Mouse (Mus musculus): ENCODE data around the gene Prpf6. TPM values are rescaled to one million over a fixed set of nuclear protein-coding genes. Genes with fewer than 3 reads are reported as not detected.

Prpf6 gene
- total RNA-seq, 2 experiments from 2014 or later: 51.2 to 55.5 TPM

DNA sequence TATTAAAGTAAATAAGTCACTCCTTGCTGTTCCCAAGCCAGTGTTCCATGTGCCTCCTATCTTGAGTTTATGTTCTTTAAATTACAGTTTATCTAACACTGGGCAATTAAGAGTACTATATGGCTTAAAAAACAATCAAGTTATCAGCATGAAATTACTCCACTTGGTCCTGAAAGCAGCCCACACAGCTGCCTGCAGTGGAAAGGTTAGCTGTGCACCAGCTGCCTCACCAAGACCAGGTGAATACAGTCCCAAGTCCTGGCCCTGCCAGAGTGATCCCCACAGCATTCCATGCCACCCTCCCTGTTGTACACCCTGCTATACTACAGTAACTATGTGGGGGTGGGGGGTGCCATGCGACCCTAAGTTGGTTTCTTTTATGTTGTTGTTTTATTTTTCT lies 61.9 kb downstream of the Prpf6 start:
- no peak for DNase-seq (ENCODE audit: low spot score in 2 of 2)

DNA sequence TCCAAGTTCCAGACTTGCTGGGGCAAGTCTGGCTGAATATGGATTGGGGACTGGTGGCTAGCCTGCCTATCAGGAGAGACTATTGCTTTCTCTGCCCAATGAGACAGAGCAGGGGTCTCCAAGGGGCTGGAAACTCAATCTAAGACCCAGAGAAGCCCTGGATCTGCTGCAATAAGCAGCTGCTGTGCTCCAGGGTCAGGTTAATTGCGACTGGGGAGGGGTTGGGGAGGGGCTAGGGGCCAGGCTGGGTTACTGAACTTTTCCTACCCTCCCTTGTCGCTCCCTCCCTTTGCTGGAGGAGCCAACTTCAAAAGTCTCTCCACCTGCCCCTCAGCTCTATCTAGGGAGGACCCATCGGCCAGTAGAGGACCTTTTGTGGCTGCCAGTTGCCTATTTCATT lies 65.1 kb downstream of the Prpf6 start, which contains the start of gene Gm29797:
Gm29797 (plus strand) TSS at position 301 of the 400 bp plus-strand sequence.
- no peak for DNase-seq (ENCODE audit: low spot score in 2 of 2)

DNA sequence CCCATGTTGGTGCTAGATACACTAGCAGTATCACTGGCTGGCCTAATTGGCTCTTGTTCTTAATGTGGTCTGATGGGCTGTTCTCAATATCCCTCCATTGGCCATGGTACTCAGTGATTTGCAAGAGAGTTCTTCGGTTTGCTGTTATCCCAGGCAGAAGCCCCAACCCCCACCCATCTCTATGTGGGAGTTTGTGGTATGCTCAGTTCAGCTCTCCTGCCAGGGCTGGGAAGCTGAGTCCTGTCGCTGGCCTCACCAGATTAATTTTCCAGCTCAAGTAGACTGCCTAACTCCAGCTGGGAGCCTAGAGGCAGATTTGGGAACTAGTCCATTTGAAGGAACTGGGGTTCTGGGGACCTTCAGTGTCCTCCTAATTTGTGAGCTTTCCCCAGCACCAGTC lies 65.8 kb downstream of the Prpf6 start:
- DNase-seq (ENCODE audit: low spot score in 2 of 2): no peak

DNA sequence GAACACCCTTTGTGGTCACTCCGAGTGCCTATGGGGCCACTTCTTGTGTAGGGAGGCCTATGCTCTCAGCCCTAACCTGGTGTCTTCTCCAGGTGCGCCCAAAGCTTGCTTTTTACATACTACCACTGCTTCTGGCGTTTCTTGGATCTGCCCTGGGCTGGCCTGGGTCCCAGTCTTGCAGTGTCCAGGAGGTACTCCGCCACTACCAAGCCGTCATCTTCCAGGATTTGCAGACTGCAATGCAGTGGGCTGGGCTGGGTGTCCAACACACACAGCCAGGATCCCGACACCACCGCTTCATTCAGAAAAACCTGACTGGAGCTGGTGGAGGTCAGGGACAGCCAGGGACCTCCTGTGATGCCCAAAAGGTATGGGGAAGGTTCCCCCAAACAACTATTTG lies 66.9 kb downstream of the Prpf6 start:
- DNase-seq (ENCODE audit: low spot score in 2 of 2): no peak

DNA sequence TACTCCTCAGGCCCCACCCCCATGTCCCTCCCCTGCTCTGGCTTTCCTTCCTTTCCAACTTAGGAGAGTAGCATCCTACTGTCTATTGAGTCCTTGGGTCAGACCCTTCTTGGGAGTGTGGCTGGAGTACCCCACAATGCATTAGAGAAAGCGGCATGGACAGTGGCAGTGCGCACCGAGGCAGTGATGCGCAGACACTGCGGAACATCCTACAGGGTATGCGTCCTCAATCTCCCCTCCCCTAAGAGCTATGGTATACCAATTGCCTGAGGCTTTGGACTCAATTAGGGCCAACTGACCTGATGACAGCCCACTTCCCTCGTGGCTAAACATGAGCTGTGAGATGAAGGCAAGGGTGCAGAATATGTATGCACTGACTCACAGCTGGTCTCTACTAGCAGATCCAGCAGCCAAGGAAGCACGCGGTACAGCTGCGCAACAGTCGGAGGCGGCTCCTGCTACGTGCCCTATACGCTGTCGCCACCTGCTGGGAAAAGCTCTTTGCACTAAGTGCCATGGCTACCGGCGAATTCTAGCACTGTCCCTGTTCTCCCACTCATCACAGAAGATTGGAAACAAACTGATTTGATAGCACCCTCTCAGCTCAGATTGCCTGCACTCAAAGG lies 67.4 kb downstream of the Prpf6 start:
- peak; percentile 58 to 59 for DNase-seq (ENCODE audit: low spot score in 2 of 2)

DNA sequence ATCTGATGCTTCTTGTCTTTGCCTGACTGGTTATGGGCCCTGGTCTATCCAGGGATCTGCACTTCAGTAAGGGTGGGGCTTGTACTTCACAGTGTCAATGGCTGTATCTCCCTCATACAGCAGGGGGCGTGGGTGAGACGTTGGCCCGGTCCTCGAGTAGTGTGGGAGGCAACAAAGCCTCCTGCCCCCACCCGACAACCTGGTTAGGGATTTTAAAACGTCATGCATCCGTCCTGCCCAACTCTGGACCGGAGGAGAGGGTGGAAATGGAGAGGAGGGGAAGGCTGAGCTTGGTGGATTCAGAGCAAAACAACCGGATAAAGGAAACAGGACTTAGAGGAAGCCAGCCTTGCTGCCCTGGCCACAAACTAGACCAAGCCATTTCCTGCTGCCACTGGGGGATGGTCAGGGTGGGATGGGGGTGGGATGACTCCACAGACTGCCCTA lies 68.0 kb downstream of the Prpf6 start:
- peak; percentile 83 to 90 for DNase-seq (ENCODE audit: low spot score in 2 of 2)

DNA sequence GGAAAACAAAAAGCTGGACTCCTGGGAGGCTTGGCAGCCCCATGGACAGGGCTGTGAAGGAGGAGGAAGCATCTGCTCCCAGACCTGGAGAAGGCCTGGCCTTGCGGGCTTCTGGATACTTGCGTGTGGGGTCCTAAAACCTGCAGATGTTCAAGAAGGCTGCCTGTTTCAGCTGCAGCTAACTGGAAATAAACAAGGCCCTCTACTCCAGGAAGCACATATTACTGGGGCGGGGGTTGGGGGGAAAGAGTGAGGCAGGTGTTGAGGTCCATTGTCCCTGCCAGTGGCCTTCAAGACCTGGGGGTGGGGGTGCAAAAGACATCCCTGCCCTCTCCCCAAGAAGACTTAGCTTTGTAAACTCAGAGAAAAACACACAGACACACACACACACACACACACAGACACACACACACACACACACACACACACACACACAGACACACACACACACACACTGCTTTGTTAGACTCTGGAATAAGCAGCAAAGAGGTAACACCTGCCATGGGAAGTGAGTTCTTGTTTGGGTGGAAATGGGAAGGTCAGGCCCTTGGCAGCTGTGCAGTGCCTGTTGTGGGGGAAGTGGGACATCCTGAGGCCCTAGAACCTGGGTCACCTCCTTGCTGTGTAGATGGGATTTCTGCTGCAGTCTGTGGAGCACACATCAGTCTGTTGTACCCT lies 71.1 kb downstream of the Prpf6 start:
- no peak for DNase-seq (ENCODE audit: low spot score in 2 of 2)

DNA sequence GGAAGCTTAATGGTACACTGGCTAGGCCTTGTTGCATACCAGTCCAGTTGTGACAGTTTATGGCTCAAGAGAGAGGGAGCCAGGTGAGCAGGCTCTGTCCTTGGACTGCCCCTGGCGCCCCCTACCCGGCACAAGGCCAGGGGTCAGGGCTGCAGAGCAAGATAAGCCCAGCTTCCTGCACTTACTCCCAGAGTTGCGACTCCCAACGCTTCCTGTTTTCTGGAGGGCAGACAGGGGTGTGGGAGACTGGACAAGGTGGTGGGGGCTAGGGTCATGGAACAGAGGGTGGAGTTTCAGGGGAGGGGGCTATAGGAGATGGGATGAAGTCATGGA lies 71.6 kb downstream of the Prpf6 start:
- no peak for DNase-seq (ENCODE audit: low spot score in 2 of 2)

DNA sequence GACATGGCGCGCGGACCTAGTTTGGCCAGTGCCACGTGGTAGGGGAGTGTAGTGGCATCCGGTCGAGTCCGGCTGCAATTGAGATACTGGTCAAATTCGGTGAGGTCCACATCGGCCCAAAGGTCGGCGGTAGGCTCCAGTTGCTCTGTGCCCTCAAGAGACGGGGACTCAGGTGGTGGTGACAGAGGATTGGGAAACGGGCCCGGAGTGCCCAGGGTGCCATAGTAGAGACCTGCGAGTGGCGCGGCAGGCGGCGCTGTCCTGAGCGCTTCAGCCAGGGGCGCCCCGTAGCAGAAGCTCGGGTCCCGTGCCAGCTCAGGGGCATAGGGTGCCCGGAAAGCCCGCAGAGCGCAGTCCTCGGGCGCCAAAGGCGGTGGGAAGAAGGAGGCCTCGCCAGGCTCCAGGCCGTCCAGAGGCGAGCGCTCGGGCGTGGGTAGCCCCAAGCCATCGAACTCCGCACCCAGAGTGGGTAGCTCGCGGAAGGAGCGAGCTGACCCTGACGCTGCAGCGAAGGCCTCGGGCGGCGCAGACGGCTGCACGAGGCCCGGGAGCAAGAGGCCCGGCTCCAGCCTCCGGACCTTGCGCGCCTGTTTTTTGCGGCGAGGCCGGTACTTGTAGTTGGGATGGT lies 78.7 kb downstream of the Prpf6 start:
- DNase-seq (ENCODE audit: low spot score in 2 of 2): no peak

DNA sequence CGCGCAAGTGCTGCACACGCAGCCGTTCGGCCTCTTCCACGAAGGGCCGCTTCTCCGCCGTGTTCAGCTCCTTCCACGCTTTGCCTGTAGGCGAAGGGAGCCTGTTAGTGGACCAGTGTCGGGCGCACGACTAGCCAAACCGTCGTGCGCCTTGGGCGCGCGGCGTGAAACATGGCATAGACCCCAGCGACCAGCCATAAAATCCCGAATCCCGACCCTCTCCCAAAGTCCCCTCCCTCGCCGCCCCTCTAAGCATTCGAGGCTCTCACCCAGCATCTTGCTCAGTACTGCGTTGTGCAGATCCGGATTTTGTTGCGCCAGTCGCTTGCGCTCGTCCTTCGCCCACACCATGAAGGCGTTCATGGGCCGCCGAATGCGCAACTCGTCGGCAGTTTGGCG lies 79.2 kb downstream of the Prpf6 start:
- no peak for DNase-seq (ENCODE audit: low spot score in 2 of 2)

DNA sequence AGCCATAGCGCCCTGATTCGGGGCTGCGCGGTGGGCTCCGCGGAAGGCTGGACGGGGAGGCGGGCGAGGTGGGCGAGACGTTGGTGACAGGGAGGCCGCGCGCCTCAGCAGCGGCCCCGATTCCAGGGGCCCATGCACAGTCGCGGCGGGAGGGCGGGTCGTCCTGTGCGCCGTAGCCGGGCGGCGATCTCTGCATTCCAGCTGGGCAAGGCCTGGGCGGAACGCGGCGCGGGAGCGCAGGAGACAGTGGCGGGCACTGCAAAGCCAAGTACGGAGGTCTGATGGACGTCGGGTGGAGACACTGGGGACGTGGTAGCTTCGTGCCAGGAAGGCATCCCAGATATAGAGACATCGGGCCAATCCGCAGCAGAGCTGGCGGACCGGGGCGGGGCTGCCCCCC lies 79.7 kb downstream of the Prpf6 start, which contains the start of gene Sox18:
Sox18 (minus strand) TSS at position 315 of the 400 bp plus-strand sequence.
- no peak for DNase-seq (ENCODE audit: low spot score in 2 of 2)

DNA sequence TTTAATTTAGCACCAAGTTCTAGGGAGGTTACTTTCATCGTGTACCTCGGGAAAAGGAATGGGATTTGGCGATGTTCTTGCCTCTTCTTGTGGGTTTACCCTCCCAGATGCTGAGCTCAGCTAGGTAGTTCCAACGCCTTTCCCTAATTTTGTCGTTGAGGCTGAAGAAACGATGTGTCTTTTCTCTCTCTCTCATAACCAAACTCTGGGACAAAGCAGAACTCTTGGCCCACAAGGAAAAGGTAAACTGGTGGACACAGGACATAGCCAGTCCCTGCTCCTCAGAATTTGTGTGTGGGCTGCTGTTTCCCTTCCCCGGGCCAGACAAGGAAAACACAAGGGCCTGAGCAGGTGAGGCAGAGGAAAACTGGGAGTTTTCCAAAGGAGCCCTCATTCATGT lies 80.3 kb downstream of the Prpf6 start:
- no peak for DNase-seq (ENCODE audit: low spot score in 2 of 2)

DNA sequence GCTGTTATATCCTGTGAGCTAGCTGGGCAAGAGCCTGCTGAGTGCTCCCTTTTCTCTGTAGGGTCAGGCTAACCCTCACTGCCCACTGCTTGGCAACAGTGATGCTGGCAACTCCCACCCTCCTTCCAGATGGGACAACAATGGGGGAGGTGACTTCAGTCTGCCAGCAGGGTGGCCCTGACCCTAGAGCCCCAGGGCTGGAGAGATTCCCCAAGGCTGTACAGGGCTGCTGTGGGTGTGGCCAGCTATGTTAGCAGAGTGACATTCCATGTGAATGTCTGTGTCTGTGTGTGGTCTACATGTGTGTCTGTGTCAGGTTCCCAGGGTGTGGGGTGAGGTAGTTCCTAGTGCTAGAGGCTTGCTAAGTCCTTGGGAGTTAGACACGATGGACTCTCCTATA lies 81.8 kb downstream of the Prpf6 start:
- no peak for DNase-seq (ENCODE audit: low spot score in 2 of 2)

DNA sequence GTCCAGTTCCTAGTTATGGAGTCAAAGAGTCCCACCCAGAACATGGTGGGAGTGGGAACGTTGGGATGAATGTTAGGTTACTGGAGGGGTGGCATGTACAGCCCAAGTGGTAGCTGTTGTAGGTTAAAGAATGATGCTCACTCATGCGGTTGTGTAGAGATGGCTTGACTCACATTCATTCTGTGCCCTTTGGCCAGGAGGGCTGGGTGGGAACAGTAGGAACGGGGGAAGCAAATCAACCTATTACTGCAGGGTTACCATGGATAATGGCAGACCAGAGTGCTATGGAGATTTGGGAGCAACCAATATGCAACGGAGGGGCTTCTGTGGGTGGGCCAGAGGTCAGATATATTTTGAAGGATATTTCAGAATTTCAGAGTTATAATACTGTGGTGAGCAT lies 83.3 kb downstream of the Prpf6 start:
- no peak for DNase-seq (ENCODE audit: low spot score in 2 of 2)

DNA sequence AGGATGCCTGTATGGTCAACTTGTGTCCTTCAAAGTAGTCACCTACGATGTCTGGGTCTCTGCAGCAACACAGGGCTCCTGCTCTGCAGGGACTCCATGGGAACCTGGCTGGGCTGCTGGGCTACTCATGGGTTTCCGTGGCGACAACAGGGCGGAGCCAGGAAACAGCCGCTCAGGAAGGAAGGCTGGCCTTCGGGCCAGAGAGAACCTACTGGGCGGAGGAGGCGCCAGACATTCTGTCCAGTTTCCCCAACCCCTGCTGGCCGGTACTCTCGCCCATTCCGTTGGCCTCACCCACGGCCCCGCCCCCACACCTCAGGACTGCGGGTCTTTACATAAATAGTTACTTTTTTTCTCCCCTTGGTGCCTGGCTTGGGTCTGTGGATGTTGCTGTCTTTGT lies 83.8 kb downstream of the Prpf6 start:
- DNase-seq (ENCODE audit: low spot score in 2 of 2): peak; percentile 43 to 58

DNA sequence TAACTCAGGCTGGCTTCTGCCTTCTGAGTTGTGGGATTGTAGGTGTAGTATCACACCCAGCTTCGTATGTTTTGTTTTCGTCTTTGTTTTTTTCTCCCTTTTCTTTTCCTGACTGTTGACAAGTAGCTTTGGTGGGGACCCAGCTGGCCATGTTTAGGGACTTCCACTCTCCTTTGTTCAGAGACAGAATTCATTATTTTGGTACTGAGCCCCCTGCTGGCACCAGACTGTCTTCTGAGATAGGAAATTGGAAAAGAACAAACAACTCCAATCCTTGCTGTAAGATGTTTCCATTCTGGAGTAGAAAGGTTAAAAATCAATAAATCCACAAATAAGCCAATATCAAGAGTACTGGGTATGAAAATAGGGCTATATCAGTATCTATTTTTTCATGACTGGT lies 84.8 kb downstream of the Prpf6 start:
- no peak for DNase-seq (ENCODE audit: low spot score in 2 of 2)

DNA sequence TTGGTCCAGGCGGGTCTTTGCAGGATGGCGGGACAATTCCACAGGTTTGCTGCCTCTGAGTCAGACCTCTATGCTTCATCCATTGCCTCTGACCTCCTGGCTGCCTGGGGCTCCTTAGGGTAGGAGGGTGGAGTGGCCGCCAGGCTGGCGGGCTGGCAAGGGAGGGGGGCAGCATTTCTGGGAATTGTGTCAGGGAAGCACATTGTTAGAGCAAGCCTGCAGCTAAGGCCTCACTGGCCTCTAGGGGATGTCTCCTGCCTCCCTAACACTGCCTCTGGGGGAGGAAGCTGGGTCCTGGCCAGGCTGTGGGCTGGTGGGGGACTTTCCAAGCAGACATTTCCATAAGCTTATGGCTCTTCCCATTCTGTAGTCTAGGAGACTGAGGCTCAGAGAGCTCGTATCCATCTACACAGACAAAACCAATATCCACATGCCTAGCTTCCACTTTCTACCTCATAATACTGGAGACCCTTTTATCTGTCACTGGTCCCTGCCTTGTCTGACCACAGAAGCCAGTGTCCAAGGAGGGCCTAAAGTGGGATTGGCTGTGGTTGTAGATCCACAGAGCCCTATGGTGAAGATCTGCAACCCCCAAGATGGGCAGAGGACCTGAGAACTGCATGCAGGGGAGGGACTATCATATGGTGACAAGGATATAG lies 85.6 kb downstream of the Prpf6 start:
- DNase-seq (ENCODE audit: low spot score in 2 of 2): no peak

DNA sequence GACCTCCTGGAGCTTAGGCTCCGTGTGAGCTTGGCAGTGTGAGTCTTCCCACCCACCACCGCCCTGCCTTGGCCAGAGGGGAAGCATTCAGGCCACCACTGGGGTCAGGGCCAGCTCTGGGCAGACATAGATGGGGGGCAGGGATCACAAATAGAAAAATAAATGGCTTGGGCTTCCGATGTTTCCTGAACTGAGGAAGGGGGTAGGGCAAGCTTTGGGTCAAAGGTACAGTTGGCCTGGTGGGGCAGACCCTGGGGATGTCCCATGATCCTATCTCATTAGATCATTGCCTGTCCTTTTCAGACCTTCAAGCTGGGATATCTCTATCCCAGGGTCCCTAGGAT lies 86.1 kb downstream of the Prpf6 start:
- no peak for DNase-seq (ENCODE audit: low spot score in 2 of 2)

DNA sequence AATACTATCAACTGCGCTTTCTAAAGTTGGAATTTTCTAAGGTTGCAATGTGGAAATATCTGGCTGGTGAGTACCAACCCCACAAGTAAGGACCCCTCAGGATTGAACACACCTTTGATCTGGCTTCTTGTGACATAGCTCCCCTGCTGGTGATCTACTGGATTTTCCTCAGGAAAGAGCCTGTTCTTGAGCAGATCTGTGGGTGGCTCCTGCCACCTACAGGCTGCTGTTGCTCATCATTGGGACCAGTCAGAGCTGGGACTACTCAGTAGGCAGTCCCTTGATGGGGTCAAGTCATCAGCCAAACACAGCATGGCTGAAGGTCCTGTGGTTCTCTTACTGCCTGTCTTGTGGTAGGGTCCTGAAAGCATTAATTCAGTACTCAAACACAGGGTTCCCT lies 87.1 kb downstream of the Prpf6 start:
- DNase-seq (ENCODE audit: low spot score in 2 of 2): peak; percentile 79 to 89

DNA sequence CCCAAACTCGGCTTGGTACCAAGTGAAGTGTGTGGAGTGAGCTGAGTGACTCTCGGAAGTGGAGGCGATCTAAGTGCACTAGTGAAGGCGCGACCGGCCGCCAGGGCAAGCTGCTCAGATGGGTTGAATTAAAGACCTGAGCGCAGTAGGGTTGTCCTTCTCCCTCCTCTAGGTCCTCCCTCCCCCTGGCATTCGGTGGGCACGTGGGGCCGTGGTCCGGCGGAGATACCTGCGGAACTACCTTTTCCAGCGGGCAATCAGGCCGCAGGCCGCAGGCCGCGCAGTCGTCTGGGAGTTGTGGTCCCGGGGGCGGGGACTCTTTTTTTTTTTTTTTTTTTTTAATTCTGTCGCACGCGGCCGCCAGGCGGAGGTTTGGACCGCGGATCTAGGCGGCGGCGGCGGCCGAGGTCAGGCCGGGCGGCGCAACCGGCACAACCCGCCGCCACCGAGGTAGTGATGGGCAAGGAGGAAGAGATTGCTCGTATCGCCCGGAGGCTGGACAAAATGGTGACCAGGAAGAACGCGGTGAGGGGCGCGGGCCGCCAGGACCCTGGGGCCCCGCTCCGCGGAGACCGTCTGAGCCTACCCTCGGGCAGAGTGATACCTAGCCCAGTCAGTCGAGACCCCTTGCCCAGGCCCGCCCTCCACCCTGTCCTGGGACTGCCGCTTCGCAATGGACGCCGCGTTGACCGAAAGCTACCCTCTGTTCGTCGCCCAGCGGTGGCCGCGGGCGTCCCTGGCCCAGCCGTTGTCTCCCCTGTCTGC lies 88.5 kb downstream of the Prpf6 start, which contains the start of gene Tcea2:
Tcea2 (plus strand) TSS at position 360 of the 765 bp plus-strand sequence.
- DNase-seq (ENCODE audit: low spot score in 2 of 2): peak; percentile 70 to 75

DNA sequence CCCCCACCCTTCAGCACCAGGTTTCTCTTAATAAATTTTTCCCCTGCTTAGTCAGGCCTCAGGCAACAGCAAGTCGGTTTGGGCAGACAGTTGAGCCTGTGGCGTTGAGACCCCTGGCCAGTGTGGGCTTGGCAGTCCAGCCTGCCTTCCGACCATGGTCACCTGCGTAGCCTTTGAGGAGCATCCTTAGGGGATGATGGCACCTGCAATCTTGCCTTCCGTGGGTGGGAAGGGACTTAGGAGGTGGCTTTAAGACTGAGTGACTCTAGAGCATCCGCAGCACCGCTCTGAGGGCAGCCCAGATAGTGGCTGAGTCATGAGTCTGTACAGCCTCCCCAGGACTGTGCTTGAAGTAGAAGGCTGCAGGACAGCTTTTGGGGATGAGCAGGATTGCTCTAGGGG lies 89.0 kb downstream of the Prpf6 start:
- no peak for DNase-seq (ENCODE audit: low spot score in 2 of 2)
